Mouse (Mus musculus) limb, embryonic 12.5 days (tissue): ENCODE measurements around the gene Cope. TPM values are rescaled to one million over a fixed set of nuclear protein-coding genes. Genes with fewer than 3 reads are reported as not detected.

Experiments used
- ATAC-seq: fragments of 200-750 bp; cut with Nextera tagmentation; 2 replicates; pipeline ENCODE4 v1.8.0; 2017; ENCODE audit warnings: low read depth, moderate TSS enrichment; ENCODE audit not compliant: insufficient number of reproducible peaks, insufficient read depth, low FRiP score, low TSS enrichment
- H3K27ac ChIP-seq: fragments of 300-500 bp; sonication (generic); 2 replicates; pipeline ENCODE4 v1.5.1; 2016; ENCODE audit warnings: mild to moderate bottlenecking, moderate library complexity
- H3K27me3 ChIP-seq: fragments of 300-500 bp; sonication (generic); 2 replicates; pipeline ENCODE4 v1.6.1; 2016; ENCODE audit warnings: mild to moderate bottlenecking, moderate library complexity
- H3K36me3 ChIP-seq: fragments of 300-500 bp; sonication (generic); 2 replicates; pipeline ENCODE4 v1.6.1; 2016; ENCODE audit warnings: mild to moderate bottlenecking, moderate library complexity
- H3K4me1 ChIP-seq: fragments of 300-500 bp; sonication (generic); replicated peaks from 2 replicates; pipeline ENCODE4 v1.6.1; 2016
- H3K4me2 ChIP-seq: fragments of 300-500 bp; sonication (generic); 2 replicates; pipeline ENCODE4 v1.6.1; 2016; ENCODE audit warnings: mild to moderate bottlenecking, moderate library complexity
- H3K4me3 ChIP-seq: fragments of 300-500 bp; sonication (generic); replicated peaks from 2 replicates; pipeline ENCODE4 v1.5.1; 2016; ENCODE audit warnings: mild to moderate bottlenecking
- H3K9ac ChIP-seq: fragments of 300-500 bp; sonication (generic); replicated peaks from 2 replicates; pipeline ENCODE4 v1.6.1; 2016; ENCODE audit warnings: mild to moderate bottlenecking, moderate library complexity
- H3K9me3 ChIP-seq: fragments of 300-500 bp; sonication (generic); 2 replicates; pipeline ENCODE4 v1.6.1; 2016; ENCODE audit warnings: mild to moderate bottlenecking, moderate library complexity
- WGBS: fragments of 180-500 bp; shearing (Covaris S2); methylation state at CpG from one replicate; pipeline ENCODE4 v1.1.7; 2016; 5-methylcytosine and 5-hydroxymethylcytosine counted together
- polyA plus RNA-seq: library from polyadenylated mRNA; unstranded; fragments of >200 nt; fragmentation: Nextera tagmentation; extraction: Ambion mirVana; gene quantifications from 2 replicates; pipeline ENCODE4 v1.2.1, GENCODE M21; 2016

Gene Cope
- polyA plus RNA-seq, 1 experiment from 2014 or later, result 269 TPM

DNA sequence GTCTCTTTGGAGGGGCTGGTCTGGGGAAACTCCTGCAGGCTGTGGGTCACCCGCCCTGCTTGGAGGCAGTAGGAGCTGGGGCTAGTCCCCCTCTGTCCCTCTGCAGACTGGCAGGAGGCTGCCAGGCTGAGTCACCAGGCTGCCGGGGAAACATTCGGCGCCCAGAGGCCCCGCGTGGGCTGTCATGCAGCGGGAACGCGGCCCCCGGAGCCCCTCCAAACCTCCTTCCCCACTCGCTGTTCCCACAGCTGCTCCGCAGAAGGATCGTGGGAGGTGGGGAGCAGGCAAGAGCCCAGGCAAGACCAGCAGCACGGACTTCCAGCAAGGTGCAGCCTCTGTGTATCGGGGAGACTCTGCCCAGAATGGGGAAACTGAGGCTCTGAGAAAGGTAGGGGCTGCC is 24.1 kb upstream of the Cope start:
- Histone ChIP-seq H3K27me3 (no peaks in the 10 kb centered on the region), H3K9ac (no peak overlapping the region; the same call in 1 of the 2 replicates), H3K4me2 (no peak overlapping the region), H3K4me3 (no peak overlapping the region), H3K4me1 (peaks cover 8% of the 10 kb centered on the region), H3K9me3 (no peaks in the 10 kb centered on the region), H3K36me3 (no peaks in the 10 kb centered on the region), H3K27ac (no peak overlapping the region)
- no peak for ATAC-seq
- 60% methylated on average over 15 of the region's 15 CpGs for WGBS

DNA sequence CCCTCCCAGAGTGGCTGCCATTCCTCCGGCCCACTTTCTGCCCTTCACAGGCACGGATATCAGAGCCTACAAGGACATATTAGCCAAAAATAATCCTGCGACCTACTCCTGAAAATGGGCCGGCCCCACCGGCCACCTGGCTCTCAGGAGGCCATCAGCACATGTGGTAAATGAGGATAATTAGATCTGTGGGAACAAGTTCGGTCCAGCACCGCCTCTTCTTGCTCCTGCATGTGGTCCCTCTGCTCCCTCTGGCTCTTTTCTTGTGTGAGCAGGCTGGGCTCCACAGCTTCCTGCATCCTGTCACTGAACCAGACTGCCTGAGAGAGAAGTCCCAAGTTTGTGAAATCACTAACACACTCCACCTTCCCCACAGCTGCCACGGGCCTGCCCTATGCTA is 23.1 kb upstream of the Cope start:
- Histone ChIP-seq H3K9ac (no peak overlapping the region; the same call in 1 of the 2 replicates), H3K9me3 (no peaks in the 10 kb centered on the region), H3K4me1 (peaks cover 13% of the 10 kb centered on the region), H3K4me2 (no peak overlapping the region), H3K27me3 (no peaks in the 10 kb centered on the region), H3K27ac (no peak overlapping the region), H3K36me3 (no peaks in the 10 kb centered on the region), H3K4me3 (no peak overlapping the region)
- 51% methylated on average over 8 of the region's 8 CpGs for WGBS
- no peak for ATAC-seq

DNA sequence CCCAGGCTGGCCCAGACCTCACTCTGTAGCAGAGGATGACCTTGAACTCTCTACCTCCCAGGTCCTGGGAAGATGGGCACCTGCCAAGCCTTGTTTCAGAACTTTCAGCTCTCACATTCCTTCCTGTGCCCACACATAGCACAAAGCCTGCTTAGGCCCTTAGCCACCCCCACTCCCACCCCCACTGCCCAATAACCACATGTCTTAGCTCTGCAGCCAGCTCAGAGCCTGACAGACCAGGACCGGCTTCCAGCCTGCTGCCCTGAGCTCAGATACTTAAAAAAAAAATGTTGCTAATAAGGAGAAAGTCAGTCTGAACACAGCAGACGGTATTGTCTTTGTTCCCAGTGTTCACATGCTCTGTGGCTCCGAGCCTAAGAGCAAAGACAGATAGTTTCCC is 21.3 kb upstream of the Cope start:
- H3K9me3 ChIP-seq, result 0 out of 2 replicates have a peak, but pooled peaks cover 1% of the 10 kb centered on the region
- no peak overlapping the region for H3K9ac ChIP-seq
- no peak overlapping the region for H3K27ac ChIP-seq
- peaks cover 20% of the 10 kb centered on the region for H3K4me1 ChIP-seq
- no peaks in the 10 kb centered on the region for H3K27me3 ChIP-seq
- no peak overlapping the region for H3K4me3 ChIP-seq
- peaks cover 16% of the 10 kb centered on the region for H3K36me3 ChIP-seq
- H3K4me2 ChIP-seq, result no peak overlapping the region
- no peak for ATAC-seq
- WGBS, result 45% methylated on average over 3 of the region's 3 CpGs

DNA sequence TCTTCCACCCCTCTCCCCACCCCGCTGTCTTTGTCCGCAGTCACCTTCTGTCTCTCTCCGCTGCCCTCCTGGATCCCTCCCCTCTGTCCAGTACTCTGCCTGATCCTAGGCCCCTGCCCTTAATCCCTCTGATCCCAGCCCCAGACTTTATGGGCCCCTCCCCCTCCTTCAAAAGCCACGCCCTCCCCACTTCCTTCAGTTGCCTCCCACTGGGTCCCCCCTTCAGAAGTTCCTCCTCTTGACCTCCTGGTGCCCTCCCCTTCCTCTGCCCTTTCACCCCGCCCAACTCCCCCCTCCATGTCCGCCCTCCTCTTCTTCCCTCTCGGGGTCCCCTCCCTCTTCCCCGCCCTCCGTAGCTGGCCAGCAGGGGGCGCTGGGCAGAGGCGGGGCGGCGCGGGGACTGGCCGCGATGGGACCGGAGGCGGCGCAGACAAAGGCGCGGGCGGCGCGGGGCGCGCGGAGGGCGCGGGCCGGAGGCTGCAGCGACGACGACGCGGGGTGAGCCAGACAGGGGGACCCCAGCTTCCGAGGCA is 19.6 kb upstream of the Cope start, which contains the start of gene Homer3:
Gene Homer3, plus strand, starts transcription at position 225 of the 533 bp plus-strand sequence.
- Histone ChIP-seq H3K9ac (peak within 1 kb of the TSS; percentile 95), H3K36me3 (peaks cover 33% of the 10 kb centered on the region), H3K4me3 (peak within 1 kb of the TSS; percentile 92), H3K9me3 (peaks cover 12% of the 10 kb centered on the region), H3K4me2 (peak within 1 kb of the TSS; percentile 81), H3K27me3 (no peaks in the 10 kb centered on the region), H3K27ac (peak within 1 kb of the TSS; percentile 88), H3K4me1 (peaks cover 20% of the 10 kb centered on the region)
- ATAC-seq, result peak; percentile 84
- WGBS, result under 1% methylated on average over 36 of the region's 36 CpGs

DNA sequence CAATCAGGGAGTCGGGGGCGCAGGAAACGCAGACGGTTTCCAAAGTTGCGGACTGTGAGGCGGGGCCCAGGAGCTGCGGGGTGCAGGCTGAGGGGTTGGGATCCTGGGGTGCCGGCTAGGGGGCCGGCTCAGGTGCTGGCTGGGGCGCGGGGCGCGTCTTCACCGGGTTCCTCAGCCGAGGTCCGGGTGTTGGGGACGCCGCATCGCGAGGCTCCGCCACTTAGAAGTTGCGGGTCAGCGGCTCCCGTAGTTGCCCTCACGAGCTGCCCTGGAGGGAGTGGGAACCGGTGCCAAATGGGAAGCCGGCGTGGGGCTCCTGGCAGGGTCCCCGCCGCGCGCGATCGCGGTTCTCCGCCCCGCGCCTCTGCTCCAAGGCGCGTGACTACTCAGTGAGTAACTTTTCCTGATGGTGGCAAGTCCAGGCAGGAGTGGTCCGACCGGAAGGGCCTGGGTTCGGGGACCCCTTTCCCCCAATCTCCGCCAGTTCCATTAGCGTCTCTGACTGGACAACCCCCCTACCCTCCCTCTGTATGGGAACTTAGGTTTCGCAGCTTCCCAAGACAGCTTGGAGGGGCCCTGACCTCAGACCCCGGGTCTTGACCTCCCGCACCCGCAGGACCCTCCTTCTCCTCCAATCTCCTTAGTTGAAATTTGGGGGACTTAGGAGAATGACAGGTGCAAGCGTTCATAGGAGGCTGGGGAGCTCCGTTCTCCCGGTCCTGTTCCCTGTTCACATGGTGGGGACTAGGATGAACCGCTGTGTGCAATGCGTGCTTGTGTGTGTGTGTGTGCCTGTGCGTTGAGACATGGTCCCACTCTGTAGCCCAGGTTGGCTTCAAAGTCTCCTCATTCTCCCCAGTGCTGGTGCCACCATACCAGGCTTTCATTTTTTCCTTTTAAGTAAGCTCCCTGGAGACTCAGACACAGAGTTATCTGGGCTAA is 18.9 kb upstream of the Cope start:
- H3K4me2 ChIP-seq, result peak overlapping the region; percentile 81
- peaks cover 20% of the 10 kb centered on the region for H3K4me1 ChIP-seq
- H3K27ac ChIP-seq, result peak overlapping the region; percentile 88
- peaks cover 40% of the 10 kb centered on the region for H3K36me3 ChIP-seq
- H3K9me3 ChIP-seq, result peaks cover 12% of the 10 kb centered on the region
- WGBS, result 2% methylated on average over 55 of the region's 55 CpGs
- peak overlapping the region; percentile 95 for H3K9ac ChIP-seq
- ATAC-seq, result peak; percentile 73
- peak overlapping the region; percentile 92 for H3K4me3 ChIP-seq
- no peaks in the 10 kb centered on the region for H3K27me3 ChIP-seq

DNA sequence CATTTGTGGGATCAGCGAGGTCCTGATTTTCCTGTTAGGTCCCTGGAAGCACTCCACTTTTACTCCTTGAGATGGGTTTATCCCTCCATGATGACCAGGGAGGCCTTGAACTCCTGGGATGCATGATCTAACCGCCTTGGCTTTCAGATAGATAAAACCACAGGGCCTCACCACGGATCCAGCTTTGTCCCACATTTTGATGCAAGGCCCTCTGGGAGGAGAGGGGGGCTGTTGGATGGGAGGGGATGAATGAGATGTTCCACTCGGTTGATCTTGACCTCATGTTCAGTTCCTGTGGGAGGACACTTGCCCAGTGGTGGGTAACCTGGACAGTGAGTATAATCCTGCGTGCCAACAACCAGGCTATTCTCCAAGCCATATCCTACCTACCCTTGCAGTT is 17.9 kb upstream of the Cope start:
- Histone ChIP-seq H3K9ac (no peak overlapping the region), H3K27me3 (no peaks in the 10 kb centered on the region), H3K9me3 (peaks cover 12% of the 10 kb centered on the region), H3K4me1 (peaks cover 20% of the 10 kb centered on the region), H3K27ac (no peak overlapping the region), H3K4me2 (peak overlapping the region; percentile 81), H3K4me3 (peak overlapping the region; percentile 92), H3K36me3 (peaks cover 50% of the 10 kb centered on the region)
- no peak for ATAC-seq
- 83% methylated on average over 5 of the region's 5 CpGs for WGBS

DNA sequence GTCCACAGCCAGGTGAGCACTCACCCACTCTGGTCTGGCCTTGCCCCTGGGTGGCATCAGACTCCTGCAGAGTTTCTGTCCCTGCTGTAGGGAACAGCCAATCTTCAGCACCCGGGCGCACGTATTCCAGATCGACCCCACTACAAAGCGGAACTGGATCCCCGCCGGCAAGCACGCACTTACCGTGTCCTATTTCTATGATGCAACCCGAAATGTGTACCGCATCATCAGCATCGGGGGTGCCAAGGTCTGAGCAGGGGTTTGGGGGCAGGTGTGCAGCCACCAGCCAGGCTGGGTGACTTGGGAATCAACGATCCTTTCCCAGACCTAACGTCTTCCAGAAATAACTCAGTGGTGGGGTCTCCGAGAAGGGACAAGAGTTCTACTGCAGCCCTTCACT is 17.0 kb upstream of the Cope start:
- 0 out of 2 replicates have a peak overlapping the region, but pooled peaks have one; percentile 1 for H3K4me3 ChIP-seq
- no peak overlapping the region for H3K4me2 ChIP-seq
- peaks cover 12% of the 10 kb centered on the region for H3K9me3 ChIP-seq
- 95% methylated on average over 15 of the region's 15 CpGs for WGBS
- H3K27me3 ChIP-seq, result no peaks in the 10 kb centered on the region
- peaks cover 59% of the 10 kb centered on the region for H3K36me3 ChIP-seq
- ATAC-seq, result no peak
- H3K4me1 ChIP-seq, result peaks cover 20% of the 10 kb centered on the region
- no peak overlapping the region for H3K27ac ChIP-seq
- H3K9ac ChIP-seq, result no peak overlapping the region

DNA sequence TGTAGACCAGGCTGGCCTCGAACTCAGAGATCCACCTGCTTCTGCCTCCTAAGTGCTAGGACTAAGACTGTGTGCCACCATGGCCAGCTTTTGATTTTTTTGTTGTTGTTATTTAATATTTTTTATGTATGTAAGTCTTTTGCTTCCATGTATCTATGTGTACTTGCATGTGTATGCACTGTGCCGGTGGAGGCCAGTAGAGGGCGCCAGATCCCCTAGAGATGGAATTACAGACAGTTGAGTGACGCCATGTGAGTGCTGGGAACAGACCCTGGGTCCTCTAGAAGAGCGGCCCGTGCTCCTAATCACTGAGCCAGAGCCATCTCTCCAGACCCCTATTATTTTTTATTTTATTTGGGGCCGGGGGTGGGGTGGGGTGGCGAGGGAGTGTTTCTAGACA is 15.6 kb upstream of the Cope start:
- Histone ChIP-seq H3K9me3 (peaks cover 12% of the 10 kb centered on the region), H3K27ac (no peak overlapping the region), H3K4me1 (peaks cover 19% of the 10 kb centered on the region), H3K9ac (no peak overlapping the region), H3K36me3 (peaks cover 74% of the 10 kb centered on the region), H3K27me3 (no peaks in the 10 kb centered on the region), H3K4me3 (no peak overlapping the region), H3K4me2 (no peak overlapping the region)
- no peak for ATAC-seq
- WGBS, result 91% methylated on average over 8 of the region's 8 CpGs

DNA sequence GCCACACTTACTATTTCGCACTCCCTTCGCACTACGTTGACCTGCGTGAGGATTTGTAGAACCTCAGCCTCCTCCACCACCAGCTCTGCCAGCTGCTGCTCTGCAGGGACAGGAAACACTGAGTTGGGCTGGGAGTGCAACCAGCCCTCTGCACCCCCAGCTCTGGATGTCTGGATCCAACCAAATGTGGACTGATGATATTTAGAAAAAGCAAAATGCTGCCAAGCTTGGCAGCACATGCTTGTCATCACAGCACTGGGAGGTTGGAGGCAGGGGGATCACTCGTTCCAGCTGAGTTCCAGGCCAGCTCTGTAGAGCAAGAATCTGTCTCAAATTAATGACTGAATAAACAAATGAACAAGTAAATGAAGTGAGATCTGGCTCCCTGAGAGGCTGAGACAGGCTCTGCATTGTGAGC is 8.3 kb upstream of the Cope start:
- Histone ChIP-seq H3K9me3 (no peaks in the 10 kb centered on the region), H3K4me3 (no peak overlapping the region), H3K4me2 (no peak overlapping the region), H3K27ac (no peak overlapping the region), H3K27me3 (no peaks in the 10 kb centered on the region), H3K36me3 (peaks cover 98% of the 10 kb centered on the region), H3K9ac (no peak overlapping the region), H3K4me1 (no peaks in the 10 kb centered on the region)
- no peak for ATAC-seq
- 57% methylated on average over 5 of the region's 5 CpGs for WGBS

DNA sequence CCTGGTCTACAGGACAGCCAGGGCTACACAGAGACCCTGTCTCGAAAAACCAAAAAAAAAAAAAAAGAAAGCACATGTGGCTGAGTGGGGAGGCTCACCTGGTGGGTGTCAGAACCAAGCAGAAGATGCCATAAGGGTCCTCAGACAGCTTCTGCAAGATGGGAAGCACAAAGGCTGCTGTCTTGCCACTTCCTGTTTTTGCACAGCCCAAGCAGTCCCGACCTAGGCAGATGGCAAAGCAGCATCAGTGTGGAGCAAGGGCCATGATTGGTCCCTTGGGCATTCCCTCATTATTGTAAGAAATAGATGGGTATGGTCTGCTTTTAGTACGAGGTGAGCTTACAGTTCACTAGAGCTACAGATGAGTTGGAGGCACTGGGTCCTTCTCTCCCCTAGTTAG is 1.4 kb upstream of the Cope start:
- no peaks in the 10 kb centered on the region for H3K27me3 ChIP-seq
- no peak overlapping the region for H3K9ac ChIP-seq
- no peak for ATAC-seq
- 88% methylated on average over 3 of the region's 3 CpGs for WGBS
- H3K9me3 ChIP-seq, result no peaks in the 10 kb centered on the region
- peaks cover 20% of the 10 kb centered on the region for H3K4me1 ChIP-seq
- H3K36me3 ChIP-seq, result peaks cover 61% of the 10 kb centered on the region
- H3K4me3 ChIP-seq, result peak overlapping the region; percentile 77; the same call in 1 of the 2 replicates
- H3K4me2 ChIP-seq, result peak overlapping the region; percentile 95; the same call in 1 of the 2 replicates
- no peak overlapping the region for H3K27ac ChIP-seq

DNA sequence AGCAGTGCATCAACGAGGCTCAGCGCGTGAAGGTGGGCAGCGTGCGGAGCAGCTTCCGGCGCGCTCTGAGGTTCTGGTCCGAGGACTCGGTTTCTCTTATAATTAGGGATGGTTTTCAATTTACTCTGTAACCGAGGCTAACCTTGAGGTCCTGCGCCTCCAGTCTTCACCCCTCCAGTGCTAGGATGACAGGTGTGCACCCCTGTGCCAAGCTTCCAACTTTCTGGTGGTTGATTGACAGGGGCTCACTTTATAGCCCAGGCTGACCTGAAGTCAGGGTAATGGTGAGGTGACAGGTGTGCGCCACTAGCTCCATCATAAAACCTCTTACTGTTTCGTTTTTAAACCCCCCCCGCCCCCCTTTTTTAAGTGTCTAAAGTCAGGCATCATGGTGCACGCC is 583 bp downstream of the Cope start:
- no peak for ATAC-seq
- 4% methylated on average over 16 of the region's 16 CpGs for WGBS

More for the DNA sequence above, 583 bp downstream of the Cope start:
- peak overlapping the region; percentile 77 for H3K4me3 ChIP-seq
- no peaks in the 10 kb centered on the region for H3K9me3 ChIP-seq
- peaks cover 20% of the 10 kb centered on the region for H3K4me1 ChIP-seq
- H3K27ac ChIP-seq, result peak overlapping the region; percentile 75
- no peaks in the 10 kb centered on the region for H3K27me3 ChIP-seq
- H3K4me2 ChIP-seq, result peak overlapping the region; percentile 95
- peaks cover 59% of the 10 kb centered on the region for H3K36me3 ChIP-seq
- peak overlapping the region; percentile 76 for H3K9ac ChIP-seq
